Mouse (Mus musculus): ENCODE data around the gene Rpl13a.
"Not testable (repeated sequence)": the region's sequence is repeated elsewhere in the genome, so short reads cannot be mapped to it uniquely, and the experiment has no call there.

DNA sequence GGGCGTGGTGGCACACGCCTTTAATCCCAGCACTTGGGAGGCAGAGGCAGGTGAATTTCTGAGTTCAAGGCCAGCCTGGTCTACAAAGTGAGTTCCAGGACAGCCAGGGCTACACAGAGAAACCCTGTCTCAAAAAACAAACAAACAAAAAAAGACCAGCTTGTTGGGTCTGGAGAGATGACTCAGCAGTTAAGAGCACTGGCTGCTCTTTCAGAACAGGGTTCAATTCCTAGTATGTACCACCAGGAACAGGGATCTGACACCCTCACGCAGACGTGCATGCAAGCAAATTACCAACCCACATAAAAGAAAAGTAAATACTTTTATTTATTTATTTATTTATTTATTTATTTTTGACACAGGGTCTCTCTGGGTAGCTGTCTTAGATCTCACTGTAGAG lies 18.5 kb downstream of the Rpl13a start:
- not testable (repeated sequence) for TF ChIP-seq CTCF, POLR2A (IDR thresholded peaks at IDR 0.05; ENCODE audit: insufficient read depth, low read depth, low read length)

All from olfactory bulb, adult 2 months (tissue).